Mouse (Mus musculus): ENCODE measurements around the gene Rnf24.
"Not testable (repeated sequence)": the region's sequence is repeated elsewhere in the genome, so short reads cannot be mapped to it uniquely, and the experiment has no call there.

The Rnf24 gene

DNA sequence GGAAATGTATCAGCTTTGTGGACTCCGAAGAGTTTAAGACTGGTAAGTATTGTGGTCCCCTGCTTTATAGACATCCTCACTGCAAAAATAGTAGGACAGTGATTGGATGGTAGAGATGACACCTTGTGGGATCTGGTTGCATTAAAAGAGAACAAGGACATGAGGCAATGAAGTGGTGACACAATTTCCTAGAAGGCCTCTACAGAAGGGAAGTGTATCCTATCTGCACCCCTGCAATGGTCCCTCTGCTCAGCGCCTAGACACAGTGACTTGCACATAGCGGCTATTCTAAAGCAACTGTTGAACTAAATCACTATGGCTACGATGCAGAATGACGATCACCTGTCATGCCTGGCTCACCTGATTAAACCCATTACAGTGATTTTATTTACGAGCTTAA is 15.1 kb downstream of the Rnf24 start:
- peak; percentile 53 for DNase-seq

DNA sequence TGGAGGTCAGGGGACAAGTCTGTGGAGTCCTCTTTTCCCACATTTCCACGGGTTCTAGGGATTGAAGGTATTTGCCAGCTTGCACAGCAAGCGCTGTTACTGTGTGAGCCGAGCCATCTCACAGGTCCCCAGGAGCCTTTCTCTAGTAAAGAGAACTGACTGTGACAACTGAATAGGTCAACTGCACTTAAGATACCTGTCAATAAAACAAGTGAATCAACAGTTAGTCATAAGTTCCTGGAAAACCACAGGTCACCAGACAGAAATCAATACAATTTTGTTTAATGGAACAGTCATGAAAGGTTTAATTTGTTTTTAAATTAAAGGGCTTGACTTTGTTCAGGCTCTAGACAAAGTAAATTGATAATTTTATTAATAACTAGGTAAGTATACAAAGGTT is 22.1 kb downstream of the Rnf24 start:
- no peak for DNase-seq

DNA sequence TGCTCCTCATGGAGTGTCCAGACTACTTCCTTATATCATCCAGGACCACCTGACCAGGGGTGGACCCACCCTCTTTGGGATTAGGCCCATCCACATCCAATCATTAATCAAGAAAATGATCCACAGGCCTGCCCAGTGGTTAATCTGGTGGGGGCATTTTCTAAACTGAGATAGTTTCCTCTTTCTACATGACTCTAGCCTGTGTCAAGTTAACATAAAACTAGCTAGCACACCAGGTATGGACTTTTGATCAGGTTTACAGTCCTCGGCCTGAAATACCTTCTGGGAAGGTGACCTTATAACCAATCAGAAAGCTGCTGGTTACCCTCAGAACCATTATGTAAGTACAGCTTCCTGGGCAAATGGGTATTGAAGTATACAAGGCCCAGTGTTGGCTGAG is 23.7 kb downstream of the Rnf24 start:
- DNase-seq = no peak

DNA sequence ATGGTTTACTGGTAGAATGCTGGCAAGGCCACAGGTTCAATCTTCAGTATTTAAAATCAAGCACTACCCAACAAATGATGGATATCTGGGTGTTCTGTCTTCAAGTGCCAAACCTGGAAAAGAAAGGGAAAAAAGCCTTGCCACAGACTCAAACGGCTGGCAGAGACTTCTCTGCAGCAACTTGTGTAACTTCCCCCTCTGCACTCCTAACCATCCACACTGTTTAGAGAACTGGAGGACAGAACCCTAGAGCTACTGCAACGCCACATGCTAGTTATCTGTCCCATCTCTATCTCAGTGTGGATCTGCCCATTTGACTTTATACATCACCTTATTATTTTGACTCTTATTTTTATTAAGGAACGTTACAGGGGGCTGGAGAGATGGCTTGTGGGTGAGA is 26.6 kb downstream of the Rnf24 start:
- no peak for DNase-seq

DNA sequence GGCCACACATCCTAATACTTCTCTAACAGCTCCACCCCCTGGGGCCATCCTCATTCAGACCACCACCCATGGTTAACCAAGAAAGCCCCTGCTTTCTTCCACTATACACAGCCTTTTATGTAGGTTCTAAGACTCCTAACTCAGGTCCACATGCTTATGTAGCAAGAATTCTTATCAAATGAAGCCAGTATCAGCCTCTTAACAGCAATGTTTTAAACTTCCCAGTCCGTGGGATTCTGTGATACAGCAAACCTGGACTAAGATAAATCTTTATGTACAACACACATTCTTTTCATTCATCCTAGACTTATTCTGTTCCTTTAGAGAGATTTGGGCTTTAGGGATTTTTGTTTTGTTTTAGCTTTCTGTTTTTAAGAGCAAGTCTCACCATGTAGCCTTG is 29.0 kb downstream of the Rnf24 start:
- DNase-seq = no peak

DNA sequence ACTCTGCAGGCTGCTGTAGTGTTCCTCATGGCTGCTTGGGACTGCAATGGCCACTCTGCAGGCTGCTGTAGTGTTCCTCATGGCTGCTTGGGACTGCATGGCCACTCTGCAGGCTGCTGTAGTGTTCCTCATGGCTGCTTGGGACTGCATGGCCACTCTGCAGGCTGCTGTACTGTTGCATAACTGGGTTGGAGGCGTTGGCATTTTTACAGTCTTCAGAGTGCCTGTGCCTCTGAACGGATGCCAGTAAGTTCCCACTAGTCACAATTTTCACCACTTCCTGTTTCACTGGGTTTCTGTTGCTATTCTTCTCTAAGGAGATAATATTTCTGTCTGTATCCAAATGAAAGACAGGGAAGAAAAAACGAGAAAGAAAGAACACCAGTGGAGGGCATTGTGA is 31.5 kb downstream of the Rnf24 start:
- DNase-seq = peak; percentile 82

DNA sequence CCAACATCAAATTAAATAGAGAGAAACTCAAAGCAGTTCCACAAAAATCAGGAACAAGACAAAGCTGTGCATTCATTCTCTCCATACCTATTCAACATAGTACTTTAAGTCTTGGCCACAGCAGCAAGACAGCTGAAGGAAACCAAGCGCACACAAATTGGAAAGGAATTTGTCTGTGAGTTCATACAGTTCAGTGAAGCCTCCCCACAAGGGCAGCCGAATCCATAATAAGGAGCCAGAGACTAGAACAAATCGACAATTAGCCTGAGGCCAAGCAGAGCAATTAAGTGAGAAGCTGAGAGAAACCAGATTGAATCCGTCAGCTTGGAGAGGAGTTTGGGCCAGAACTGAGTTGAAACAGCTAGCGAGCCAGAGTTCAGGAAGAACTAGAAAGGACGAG is 33.3 kb downstream of the Rnf24 start:
- DNase-seq = no peak

DNA sequence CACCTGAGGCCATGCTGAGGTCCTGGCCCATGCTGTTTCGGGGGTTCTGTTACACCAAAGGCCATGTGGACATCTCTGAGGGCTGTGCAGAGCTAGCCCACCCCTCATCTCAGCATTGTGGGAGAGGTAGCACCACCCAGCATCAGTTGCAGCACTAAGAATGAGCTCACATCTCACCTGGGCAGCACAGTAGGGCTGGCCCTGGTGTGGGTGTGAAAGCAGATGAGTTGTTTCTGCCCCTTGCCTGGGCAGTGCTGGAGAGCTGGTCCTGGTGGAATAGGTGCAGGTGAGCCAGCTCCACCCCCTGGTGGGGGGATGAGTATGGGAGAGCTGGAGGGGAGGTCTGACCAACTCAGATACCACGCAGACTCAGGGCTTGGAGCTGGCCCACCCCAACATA is 36.5 kb downstream of the Rnf24 start:
- DNase-seq = no peak

DNA sequence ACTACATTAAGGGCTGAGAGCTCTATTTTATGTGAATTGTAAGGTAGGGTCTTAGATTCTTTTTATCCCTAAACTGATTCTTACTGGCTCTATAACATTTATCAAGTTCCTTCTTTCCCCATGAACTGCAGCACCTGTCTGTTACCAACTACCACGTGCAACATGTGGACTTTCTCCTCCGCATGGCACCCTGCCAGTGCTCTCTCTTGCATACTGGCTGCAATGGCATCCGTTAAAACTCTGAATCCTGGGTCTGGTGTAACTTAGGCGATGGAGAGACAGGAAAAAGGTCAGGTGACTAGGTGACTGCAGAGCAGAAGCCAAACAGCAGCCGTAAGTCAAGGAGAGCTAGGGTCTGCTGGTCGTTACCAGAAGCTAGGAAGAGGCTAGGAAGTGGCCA is 43.4 kb downstream of the Rnf24 start:
- DNase-seq = no peak

DNA sequence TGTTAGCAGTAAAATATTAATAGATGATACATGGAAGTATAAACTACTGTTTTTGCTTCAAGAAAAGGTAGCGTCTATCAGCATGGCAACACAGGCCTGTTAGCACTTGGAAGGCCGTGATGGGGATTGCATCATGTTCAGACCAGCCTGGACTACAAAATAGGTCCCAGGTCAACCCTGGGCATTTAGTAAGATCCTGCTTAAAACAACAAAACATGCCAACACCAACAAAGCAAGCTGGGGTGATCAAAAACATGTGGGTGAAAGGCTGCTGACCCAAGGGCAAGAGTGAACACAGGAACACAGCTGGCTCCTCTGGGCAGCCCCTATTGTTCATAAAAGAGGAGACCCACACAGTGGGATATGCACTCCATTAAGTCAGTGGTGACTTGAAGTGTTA is 44.9 kb downstream of the Rnf24 start:
- no peak for DNase-seq

DNA sequence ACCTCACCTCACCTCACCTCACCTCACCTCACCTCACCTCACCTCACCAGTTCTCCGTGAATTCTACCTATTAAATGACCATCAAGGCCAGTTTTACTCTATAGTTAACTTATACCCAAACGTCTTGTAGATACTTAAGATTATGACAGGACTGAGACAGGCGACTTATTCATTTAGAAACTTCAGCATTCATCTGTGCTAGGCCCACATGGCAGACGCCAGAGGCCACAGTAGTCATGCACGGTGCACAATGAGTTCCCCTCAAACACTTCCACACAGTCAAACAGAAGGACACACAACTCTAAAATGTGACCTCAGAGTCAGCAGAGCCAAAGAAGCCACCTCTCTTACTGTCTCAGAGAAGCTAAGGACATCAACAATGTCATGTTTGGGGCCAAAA is 45.3 kb downstream of the Rnf24 start:
- DNase-seq = no peak

DNA sequence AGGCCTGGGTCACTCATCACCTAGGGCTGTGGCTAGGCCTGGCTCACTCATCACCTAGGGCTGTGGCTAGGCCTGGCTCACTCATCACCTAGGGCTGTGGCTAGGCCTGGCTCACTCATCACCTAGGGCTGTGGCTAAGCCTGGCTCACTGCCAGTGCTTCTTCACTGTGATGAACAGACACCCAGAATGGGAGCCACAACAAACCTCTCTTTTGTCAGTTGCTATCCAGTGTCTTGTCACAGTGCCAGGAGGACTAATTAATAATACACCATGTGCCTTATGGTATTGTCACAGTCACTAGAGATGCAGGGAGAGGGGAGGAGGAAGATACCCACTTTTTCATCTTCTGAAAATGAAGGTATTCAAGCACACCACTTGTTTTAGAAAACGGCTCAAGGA is 47.5 kb downstream of the Rnf24 start:
- not testable (repeated sequence) for DNase-seq

DNA sequence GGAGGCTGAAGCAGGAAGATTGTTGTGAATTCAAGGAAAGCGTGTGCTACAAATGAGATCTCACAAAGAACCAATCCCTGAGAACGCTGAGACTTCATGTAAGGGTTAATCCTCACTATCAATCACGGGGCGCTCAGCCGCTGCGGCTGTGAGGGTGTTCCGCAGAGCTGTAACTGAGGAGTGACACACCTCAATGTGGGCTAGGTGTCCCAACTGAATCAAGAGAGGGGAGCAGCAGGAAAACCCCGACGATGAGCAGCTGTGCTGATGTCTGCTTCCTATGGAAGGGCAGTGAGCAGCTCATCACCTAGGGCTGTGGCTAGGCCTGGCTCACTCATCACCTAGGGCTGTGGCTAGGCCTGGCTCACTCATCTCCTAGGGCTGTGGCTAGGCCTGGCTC is 48.2 kb downstream of the Rnf24 start:
- no peak for DNase-seq

DNA sequence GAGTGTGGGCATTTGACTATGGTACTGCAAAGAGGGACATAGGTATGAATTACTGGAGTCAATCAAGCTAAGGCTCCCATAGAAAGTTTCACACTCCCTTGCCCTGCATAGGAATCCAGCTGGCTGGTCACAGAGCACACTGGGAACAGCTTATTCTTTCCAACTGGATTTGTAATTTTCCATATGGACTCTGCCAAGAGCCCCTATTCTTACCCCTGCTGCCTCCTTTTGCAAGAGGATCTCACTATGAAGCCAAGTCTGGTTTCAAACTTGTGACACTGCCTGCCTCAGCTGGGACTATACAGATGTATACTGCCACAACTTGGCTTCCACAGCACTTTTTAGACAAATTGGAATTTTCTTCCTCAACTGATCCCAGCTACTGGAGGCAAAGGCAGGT is 51.1 kb downstream of the Rnf24 start:
- DNase-seq = peak; percentile 19

DNA sequence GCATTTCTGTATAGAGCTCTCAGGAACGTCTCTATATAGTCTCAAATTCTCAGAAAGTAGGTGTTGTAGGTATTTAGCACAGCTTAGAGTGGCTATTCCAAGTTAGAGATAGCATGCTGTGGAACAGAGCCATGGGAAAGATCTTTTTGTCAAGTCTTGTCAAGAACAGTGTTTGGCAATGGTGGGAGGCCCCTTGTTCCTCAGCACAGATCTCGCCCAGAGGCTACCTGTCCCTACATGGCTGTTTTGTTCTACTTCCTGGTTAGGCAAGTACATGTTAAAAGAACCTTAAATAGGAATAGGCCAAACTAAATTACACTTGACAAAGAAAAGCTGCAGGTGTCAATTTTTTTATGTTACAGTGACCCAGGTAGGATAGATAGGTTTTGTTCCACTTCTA is 52.2 kb downstream of the Rnf24 start:
- no peak for DNase-seq

DNA sequence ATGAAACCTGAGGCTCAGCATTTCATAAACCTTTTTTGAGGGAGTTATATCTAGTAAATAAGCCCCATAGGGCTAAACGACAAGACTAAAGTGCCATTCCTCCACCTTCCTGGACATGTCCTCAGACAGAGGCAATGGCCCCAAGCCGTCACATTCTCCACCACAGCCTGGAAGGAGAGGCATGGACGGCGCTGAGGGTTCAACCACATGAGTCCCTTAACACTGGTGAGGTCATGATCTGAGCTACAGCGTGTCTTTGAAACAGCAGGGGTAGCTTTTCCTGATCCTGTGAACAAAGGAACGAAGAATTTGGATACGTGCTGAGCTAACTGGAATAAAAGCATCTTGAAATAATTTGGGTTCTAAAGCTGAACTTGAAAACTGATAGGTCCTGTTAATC is 54.0 kb downstream of the Rnf24 start:
- not testable (repeated sequence) for DNase-seq

DNA sequence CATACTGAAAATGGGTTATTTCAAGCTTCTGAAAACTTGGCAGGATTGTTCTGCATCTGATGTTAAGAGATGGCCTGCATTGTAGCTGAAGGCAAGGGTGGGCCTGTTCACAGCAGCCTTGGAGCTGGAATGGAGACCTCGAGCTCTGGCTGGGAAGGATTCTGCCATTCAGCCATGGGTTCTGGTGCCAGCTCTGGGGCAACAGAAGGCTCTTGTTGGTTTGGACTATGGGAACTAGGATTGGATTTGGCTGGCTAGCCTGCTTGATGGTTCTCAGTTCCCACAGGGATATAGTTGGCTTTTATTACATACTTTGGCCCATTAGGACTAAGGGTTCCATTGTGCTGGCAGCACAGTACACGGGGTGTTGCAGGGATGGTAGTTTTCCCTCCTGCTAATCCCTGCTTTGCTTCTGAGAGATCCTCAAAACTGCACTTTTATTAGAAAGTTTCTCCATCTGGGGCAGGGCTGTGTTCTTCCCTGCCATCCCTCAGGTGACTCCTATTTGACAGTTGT is 55.9 kb downstream of the Rnf24 start:
- DNase-seq = no peak

DNA sequence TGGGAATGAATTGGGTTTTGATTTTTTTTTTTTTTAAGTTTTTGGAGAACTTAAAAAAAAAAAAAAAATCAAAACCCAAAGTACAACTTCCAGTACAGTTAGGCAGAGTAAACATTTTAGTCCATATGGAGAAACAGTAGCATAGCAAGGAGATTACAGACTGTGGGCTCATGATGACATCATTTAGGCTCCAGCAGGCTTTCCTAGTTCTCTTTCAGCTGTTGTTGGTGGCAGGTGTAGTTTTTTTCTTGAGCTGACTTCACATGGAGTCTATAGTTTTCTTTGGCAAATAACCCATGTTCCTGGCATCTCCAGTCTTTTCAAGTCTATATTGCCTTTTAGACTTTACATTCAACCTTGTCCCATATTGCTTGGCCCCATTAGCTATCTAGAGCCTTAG is 62.0 kb downstream of the Rnf24 start:
- DNase-seq = no peak

DNA sequence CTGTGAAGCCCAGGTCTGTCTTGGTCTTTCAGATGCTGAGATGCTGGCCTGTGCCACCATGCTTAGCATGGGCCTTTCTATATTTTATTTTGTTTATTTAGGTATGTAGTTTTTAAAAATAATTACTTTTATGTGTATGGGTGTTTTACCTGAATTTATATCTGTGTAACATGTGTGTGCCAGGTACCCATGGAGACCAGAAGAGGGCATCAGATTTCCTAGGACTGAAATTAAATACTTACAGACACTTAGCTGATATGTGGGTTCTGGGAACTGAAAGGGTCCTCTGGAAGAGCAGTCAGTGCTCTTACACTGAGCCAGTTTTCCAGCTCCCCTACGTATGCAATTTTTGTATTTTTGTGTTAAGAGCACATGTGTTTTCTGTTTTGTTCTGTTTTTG is 66.4 kb downstream of the Rnf24 start:
- DNase-seq = peak; percentile 23

DNA sequence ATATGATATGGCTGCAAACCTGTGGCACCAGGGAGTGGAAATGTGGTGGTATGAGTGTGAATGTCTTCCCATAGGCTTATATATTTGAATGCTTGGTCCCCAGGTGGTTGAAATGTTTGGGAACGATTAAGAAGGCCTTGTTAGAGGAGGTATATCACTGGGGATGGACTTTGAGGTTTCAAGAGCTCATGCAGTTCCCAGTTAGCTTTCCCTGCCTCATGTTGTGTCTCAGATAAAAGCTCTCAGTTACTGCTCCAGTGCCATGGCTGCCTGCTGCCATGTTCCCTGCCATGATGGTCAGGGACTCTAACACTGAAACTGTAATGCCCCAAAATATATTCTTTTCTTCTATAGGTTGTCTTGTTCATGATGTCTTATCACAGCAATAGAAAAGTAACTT is 71.1 kb downstream of the Rnf24 start:
- no peak for DNase-seq

DNA sequence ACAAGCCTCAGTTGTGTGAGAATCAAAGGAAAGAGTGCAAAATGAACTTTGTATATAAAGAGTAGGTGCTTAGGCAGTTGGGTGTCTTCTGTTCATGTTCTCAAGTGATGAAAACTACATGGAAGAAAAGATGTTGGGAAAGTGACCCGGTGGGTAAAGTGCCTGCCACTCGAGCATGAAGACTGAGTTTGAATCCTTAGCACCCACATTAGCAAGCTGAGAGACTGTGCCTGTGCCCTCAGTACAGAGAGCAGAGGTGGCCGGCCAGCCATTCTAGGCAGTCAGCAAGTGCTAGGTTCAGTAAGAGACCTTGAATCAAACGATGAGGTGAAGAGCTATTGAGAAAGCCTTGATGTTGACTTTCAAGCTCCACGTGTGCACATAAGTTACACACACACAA is 76.0 kb downstream of the Rnf24 start:
- DNase-seq = no peak

DNA sequence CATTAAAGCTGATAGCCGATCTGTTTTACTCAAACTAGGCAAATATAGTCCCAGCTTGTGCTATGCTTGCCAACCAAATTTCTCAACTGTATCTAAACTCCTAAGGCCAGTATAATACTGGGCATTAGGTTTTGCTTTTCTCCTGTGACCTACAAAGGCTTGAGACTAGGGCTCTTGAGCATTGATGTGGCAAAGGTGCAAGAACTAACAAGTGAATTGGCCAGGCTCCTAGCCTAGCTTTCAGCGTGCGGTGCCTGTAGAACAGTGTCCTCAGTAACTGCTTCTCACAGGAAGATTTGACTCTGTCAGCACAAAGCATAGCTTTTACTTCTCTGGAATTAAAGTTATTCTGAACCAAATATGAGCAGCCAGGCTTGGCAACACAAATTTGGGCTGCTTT is 77.2 kb downstream of the Rnf24 start:
- peak; percentile 12 for DNase-seq

DNA sequence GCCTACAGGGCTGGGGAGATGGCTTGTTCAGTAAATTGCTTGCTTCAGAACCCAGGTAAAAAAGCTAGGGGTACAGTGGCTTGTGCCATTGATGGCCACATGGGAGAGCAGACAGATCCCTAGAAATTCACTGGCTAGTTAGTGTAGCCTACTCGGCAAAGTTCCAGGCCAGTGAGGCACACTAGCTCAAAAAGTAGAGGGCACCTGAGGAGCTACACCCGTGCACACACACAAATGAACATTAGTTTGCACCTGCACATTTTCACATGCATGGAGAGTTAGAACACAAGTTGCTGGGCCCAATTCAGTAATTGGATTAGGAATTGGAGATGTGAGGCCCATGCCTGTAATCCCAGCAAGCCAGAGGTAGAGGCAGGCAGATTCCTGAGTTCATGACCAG is 87.6 kb downstream of the Rnf24 start:
- DNase-seq = no peak

DNA sequence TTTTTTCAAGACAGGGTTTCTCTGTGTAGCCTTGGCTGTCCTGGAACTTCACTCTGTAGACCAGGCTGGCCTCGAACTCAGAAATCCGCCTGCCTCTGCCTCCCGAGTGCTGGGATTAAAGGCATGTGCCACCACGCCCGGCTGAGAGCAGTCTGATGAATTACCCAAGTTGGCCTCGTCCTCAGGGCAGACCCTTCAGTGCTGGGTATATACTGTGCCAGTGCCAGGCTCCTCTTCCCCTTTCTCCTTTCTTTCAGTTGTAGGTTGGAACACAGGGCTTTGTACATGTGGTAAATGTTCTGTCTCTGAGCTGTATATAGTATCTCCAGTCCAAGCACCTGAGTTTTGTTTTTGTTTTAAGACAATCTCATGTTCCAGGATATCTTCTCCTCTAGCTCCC is 88.7 kb downstream of the Rnf24 start:
- DNase-seq = no peak

DNA sequence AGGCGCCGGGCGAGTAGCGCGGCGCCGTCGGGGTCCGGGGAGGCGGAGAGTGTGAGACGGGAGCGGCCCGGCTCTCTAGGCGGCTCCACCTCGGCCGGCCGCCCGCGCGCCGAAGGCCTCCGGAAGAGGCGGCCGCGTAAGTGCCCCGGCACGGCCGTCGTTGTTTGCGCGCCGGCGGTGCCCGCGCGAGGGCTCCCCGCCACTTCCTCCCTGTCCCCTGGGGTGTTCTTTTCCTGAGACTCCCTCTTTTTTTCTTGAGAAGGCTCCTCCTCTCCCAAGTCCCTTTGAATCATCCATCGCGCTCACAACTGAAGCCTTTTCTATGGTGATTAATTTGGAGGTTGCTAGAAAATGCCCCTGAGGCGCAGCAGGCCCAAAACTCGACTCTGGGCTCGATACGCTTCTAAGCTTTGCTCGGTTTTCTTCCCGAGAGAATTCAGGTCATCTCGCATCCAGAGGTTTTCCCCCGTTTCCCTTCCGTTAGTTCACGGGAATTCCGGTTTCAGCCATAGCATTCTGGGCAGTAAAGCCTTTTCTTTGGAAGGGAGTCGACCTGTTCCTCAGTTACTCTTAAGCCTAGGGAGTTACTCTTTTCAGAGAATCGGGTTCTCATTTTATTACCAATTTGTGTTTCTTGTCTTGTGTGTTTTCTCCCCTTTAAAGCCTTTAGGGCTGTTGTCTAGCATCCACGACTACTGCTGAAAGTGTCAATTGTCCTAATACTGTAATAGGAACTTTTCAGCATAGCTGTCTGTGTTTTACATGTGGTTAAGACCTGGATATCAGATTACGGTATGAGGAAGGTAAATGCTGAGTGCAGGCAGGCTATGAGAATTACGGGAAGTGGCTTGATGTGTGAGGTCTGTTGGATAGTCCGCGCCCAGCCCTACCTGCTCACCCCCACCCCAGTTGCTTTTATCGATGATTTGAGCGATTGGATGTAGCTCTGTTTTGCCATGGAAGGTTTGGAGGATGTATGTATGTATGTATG is 89.7 kb downstream of the Rnf24 start:
- DNase-seq = peak; percentile 69
